Mouse (Mus musculus) heart, embryonic 14.5 days (tissue): ENCODE measurements around the gene Sec24d. TPM values are rescaled to one million over a fixed set of nuclear protein-coding genes. Genes with fewer than 3 reads are reported as not detected.

Experiments
- ATAC-seq: fragments of 200-750 bp; cut with Nextera tagmentation; 2 replicates; pipeline ENCODE4 v1.8.0; 2017; ENCODE audit warnings: low read depth, moderate TSS enrichment; ENCODE audit not compliant: insufficient number of reproducible peaks, insufficient read depth, low FRiP score
- H3K27ac ChIP-seq, 2 experiments: fragments of 200-500 bp in 1 of 2; fragments of 300-500 bp in 1 of 2; sonication (generic) in 1 of 2; replicated peaks in 1 of 2; 2 replicates each; pipeline ENCODE4 v1.5.1; 2012 to 2014; ENCODE audit warnings: low read depth in 2 of 2, low read length in 2 of 2, control low read depth in 1 of 2, mild to moderate bottlenecking in 1 of 2, mixed read lengths in 1 of 2; ENCODE audit not compliant: control insufficient read depth in 1 of 2, insufficient read depth in 1 of 2
- H3K27me3 ChIP-seq: fragments of 300-500 bp; sonication (generic); 2 replicates; pipeline ENCODE4 v1.6.1; 2014; ENCODE audit warnings: mild to moderate bottlenecking, low read length, control low read depth; ENCODE audit not compliant: control insufficient read depth, insufficient read depth
- H3K36me3 ChIP-seq: fragments of 300-500 bp; sonication (generic); 2 replicates; pipeline ENCODE4 v1.6.1; 2014; ENCODE audit warnings: mild to moderate bottlenecking, control low read depth, low read length, mixed read lengths; ENCODE audit not compliant: control insufficient read depth, insufficient read depth
- H3K4me1 ChIP-seq, 2 experiments: fragments of 200-500 bp in 1 of 2; fragments of 300-500 bp in 1 of 2; sonication (generic) in 1 of 2; 2 replicates each; pipeline ENCODE4 v1.6.1; 2012 to 2014; ENCODE audit warnings: low read length in 2 of 2, control low read depth in 1 of 2, mixed read lengths in 1 of 2; ENCODE audit not compliant: control insufficient read depth in 2 of 2, insufficient read depth in 2 of 2
- H3K4me2 ChIP-seq: fragments of 300-500 bp; sonication (generic); 2 replicates; pipeline ENCODE4 v1.6.1; 2014; ENCODE audit warnings: mild to moderate bottlenecking, low read length
- H3K4me3 ChIP-seq, 2 experiments: fragments of 200-500 bp in 1 of 2; fragments of 300-500 bp in 1 of 2; sonication (generic) in 1 of 2; 2 replicates each; pipeline ENCODE4 v1.5.1; 2012 to 2014; ENCODE audit warnings: low read length in 2 of 2, mild to moderate bottlenecking in 2 of 2, control low read depth in 1 of 2, low read depth in 1 of 2, moderate library complexity in 1 of 2; ENCODE audit not compliant: control insufficient read depth in 1 of 2, insufficient read depth in 1 of 2
- H3K9ac ChIP-seq: fragments of 300-500 bp; sonication (generic); 2 replicates; pipeline ENCODE4 v1.6.1; 2014; ENCODE audit warnings: mild to moderate bottlenecking, low read length
- H3K9me3 ChIP-seq: fragments of 300-500 bp; sonication (generic); 2 replicates; pipeline ENCODE4 v1.6.1; 2016; ENCODE audit warnings: low read length, control low read depth; ENCODE audit not compliant: control insufficient read depth
- WGBS: fragments of 180-500 bp; shearing (Covaris S2); extraction: QIAGEN DNeasy Blood & Tissue Kit; methylation state at CpG from one replicate; pipeline ENCODE4 v1.1.7; 2014; 5-methylcytosine and 5-hydroxymethylcytosine counted together
- polyA plus RNA-seq: library from polyadenylated mRNA; unstranded; fragments of >200 nt; fragmentation: Nextera tagmentation; extraction: Ambion mirVana; gene quantifications from 2 replicates; pipeline ENCODE4 v1.2.1, GENCODE M21; 2014

The Sec24d gene
- polyA plus RNA-seq, 1 experiment from 2014 or later, result 72.8 TPM

DNA sequence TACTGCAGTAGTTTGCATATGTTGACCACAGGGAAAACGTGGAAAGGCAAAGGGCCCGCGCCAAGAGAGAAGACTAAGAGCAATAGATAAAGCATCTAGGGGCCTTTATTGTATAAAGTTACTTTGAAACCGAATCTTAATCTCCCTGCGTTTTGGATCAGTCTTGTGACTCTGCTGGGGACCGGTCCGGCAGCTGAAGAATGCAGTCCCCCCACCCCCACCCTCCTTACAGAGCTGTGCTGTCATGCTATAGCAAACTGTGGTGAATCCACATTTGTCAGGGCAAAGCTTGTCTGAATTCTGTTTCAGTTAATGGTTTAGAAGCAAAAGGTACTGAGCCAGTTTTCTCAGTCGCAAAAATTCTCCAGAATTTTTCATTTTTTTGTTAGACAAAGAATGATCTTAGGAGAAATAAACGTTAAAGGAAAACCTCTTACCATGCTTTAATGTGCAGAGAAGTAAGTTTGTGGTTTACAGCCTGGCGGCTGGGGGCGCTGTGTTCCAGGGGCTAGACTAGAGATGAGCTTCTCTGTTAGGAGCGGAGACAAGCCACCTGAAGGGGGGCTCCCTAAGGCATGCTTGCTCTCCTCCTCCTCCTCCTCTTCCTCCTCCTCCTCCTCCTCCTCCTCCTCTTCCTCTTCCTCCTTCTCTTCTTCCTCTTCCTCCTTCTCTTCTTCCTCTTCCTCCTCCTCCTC is 46.8 kb downstream of the Sec24d start:
- Histone ChIP-seq H3K9me3 (no peaks in the 10 kb centered on the region), H3K36me3 (peaks cover 60% of the 10 kb centered on the region), H3K27me3 (no peaks in the 10 kb centered on the region), H3K27ac (no peak overlapping the region), H3K4me3 (no peak overlapping the region), H3K9ac (no peak overlapping the region), H3K4me2 (no peak overlapping the region), H3K4me1 (peaks cover 3 to 9% of the 10 kb centered on the region in 2 experiments)
- 37% methylated on average over 12 of the region's 12 CpGs for WGBS
- no peak for ATAC-seq

DNA sequence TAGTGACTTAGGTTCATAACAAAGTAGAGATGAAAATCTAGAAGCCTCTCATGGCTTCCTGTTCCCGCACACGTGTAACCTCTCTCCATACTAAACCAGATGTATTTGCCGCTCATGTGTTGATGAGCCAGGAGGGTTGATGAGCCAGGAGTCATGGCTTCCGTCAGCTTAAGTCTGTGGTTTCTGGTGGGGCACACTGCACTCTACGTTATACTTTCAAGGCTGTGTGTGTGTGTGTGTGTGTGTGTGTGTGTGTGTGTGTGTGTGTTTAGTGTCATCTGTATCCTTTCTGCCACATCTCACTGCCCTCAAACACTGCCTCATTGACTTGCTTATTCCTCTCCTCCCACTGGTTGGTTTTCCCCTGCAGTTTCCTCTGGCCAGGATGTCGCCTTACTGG is 48.8 kb downstream of the Sec24d start:
- H3K27ac ChIP-seq, result no peak overlapping the region
- H3K4me2 ChIP-seq, result no peak overlapping the region
- no peak overlapping the region for H3K4me3 ChIP-seq
- ATAC-seq, result no peak
- WGBS, result 74% methylated on average over 6 of the region's 6 CpGs
- peaks cover 3 to 9% of the 10 kb centered on the region in 2 experiments for H3K4me1 ChIP-seq
- H3K36me3 ChIP-seq, result peaks cover 45% of the 10 kb centered on the region
- no peaks in the 10 kb centered on the region for H3K27me3 ChIP-seq
- no peaks in the 10 kb centered on the region for H3K9me3 ChIP-seq
- no peak overlapping the region for H3K9ac ChIP-seq

DNA sequence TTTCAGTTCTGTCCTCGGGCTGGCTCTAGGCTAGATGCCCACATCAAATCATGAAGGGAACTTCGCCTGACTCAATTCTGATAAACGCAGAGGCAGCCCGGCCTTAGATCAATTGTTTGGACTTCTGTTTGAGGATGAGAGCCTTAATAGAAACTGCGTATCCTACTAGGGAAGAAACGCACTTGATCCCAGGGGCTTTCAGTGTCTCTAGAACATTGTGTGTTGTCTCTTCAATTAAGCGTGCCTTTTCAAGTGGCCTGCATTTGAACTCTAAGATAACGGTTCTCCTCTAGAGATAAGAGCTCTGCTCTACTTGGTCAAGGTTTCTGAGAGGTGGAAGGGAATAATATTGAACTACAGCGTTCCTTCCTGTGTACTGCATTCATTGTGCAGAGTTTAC is 49.8 kb downstream of the Sec24d start:
- H3K36me3 ChIP-seq, result peaks cover 36% of the 10 kb centered on the region
- no peak overlapping the region for H3K27ac ChIP-seq
- H3K9ac ChIP-seq, result no peak overlapping the region
- ATAC-seq, result no peak
- H3K4me3 ChIP-seq, result no peak overlapping the region
- WGBS, result 19% methylated on average over 9 of the region's 9 CpGs
- no peak overlapping the region for H3K4me2 ChIP-seq
- no peaks in the 10 kb centered on the region for H3K27me3 ChIP-seq
- H3K4me1 ChIP-seq, result peaks cover 3 to 12% of the 10 kb centered on the region in 2 experiments
- no peaks in the 10 kb centered on the region for H3K9me3 ChIP-seq

DNA sequence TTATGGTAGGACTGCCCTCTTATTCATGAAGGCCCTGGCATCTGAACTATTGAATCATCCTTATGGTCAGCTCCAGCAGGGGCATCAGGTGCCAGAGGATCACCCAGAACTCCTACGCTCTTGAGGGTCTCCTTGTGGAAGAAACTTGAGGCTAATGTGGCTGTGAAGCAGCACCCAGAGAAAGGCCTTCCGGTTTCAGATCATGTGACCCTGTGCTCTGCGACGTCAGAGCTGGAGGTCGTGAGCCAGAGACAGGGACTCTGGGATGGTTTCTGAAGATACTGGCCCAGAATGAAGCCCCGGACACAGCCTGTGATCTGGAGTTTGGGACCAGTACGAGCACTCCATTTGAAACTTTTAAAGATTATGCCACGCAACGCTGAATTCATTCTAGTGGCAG is 53.1 kb downstream of the Sec24d start:
- 73% methylated on average over 9 of the region's 9 CpGs for WGBS
- Histone ChIP-seq H3K27me3 (no peaks in the 10 kb centered on the region), H3K27ac (no peak overlapping the region), H3K4me2 (no peak overlapping the region), H3K9me3 (no peaks in the 10 kb centered on the region), H3K4me3 (no peak overlapping the region), H3K4me1 (peaks cover 16 to 34% of the 10 kb centered on the region in 2 experiments), H3K36me3 (peaks cover 33% of the 10 kb centered on the region), H3K9ac (no peak overlapping the region)
- ATAC-seq, result no peak

DNA sequence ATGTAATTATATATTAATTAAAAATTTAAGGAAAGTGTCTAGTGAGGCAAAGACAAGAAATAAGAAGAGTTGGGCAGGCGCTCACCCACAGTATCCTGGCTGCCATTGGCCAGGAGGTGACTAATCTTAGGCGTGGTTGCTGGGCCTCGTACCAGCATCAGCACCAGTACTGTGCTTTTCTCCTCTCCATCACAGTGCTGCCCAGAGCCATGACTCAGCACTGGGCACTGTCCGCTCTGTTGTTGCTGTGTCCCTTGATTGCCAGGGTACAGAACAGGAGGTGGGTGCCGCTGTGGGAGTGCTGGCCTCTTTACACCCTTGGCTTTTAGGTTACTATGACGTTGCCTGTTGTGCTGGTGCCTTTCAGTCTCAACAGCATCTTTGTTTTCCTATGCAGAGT is 54.4 kb downstream of the Sec24d start:
- H3K27ac ChIP-seq, result no peak overlapping the region
- 76% methylated on average over 6 of the region's 6 CpGs for WGBS
- no peak for ATAC-seq

DNA sequence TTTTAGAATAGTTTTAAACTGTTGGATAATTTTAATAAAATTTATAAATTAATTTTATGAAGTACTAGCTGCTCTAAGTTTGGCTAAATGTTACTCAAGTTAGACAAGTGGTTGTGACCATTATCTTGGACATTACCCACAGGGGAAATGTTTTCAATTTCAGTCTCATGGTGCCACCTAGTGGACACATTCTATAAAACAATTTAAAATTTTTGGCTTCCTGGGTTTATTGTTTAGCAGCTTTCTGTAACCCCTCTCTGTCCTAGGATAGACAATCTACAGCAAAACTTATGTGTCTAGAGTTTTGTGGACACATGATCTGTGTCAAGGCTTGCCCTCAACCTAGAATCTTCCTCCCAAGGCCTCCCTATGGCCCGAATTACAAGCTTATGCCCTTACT is 54.9 kb downstream of the Sec24d start:
- 46% methylated on average over 1 of the region's 1 CpGs for WGBS
- H3K36me3 ChIP-seq, result peaks cover 31% of the 10 kb centered on the region
- no peak overlapping the region for H3K4me3 ChIP-seq
- no peaks in the 10 kb centered on the region for H3K9me3 ChIP-seq
- no peaks in the 10 kb centered on the region for H3K27me3 ChIP-seq
- ATAC-seq, result no peak
- no peak overlapping the region for H3K27ac ChIP-seq
- H3K4me2 ChIP-seq, result no peak overlapping the region
- H3K4me1 ChIP-seq, result peaks cover 16 to 38% of the 10 kb centered on the region in 2 experiments
- H3K9ac ChIP-seq, result no peak overlapping the region

More for the DNA sequence above, 54.4 kb downstream of the Sec24d start:
- Histone ChIP-seq H3K4me3 (no peak overlapping the region), H3K9ac (no peak overlapping the region), H3K36me3 (peaks cover 27% of the 10 kb centered on the region; the same call in 1 of the 2 replicates), H3K4me2 (no peak overlapping the region), H3K4me1 (peaks cover 19 to 41% of the 10 kb centered on the region in 2 experiments), H3K27me3 (no peaks in the 10 kb centered on the region), H3K9me3 (no peaks in the 10 kb centered on the region)

DNA sequence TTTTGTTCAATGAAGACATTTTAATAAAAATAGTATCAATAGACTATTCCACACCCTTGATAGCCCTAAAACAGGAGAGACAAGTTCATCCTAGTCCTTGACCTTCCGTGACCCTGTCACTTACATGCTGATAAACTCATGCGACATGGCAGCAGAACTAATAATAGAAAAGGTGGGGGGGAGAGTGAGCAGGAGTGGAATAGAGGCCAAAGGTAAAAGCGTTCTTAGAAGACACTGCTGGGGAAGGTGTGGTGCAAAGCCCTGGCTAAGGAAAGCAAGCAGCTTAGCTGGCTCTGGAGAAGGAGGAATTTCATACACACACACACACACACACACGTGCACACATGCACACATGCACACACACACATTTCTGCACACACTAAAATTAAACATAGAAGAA is 57.1 kb downstream of the Sec24d start:
- 0 out of 2 replicates have a peak, but pooled peaks have one; percentile 16 for ATAC-seq
- H3K9ac ChIP-seq, result peak overlapping the region; percentile 50; the same call in 1 of the 2 replicates
- no peaks in the 10 kb centered on the region for H3K27me3 ChIP-seq
- peaks cover 20 to 39% of the 10 kb centered on the region in 2 experiments for H3K4me1 ChIP-seq
- WGBS, result 18% methylated on average over 4 of the region's 4 CpGs
- no peak overlapping the region for H3K4me3 ChIP-seq
- peak overlapping the region; percentile 57 for H3K4me2 ChIP-seq
- H3K27ac ChIP-seq, result peak overlapping the region; percentile 60 to 65
- peaks cover 36% of the 10 kb centered on the region for H3K36me3 ChIP-seq
- no peaks in the 10 kb centered on the region for H3K9me3 ChIP-seq

DNA sequence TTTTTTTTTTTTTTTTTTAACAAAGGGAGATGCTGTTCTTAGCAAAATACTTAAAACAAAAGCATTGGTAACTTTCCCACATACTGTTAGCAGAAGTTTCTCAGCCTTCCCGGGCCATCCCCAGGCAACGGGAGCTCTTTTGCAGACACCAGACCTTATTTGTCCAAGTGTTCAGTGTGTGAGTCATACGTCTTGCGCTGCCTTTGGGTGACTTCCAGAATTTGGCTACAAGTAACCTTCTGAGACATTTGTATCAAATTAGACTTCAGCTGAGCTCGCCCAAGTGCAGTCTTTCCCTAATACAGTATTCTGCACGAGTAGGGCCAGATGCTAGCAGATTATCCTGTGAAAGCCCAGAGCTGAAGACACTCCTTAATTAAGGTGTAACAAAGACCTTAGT is 62.0 kb downstream of the Sec24d start:
- Histone ChIP-seq H3K4me3 (no peak overlapping the region), H3K9me3 (no peaks in the 10 kb centered on the region), H3K36me3 (peaks cover 40% of the 10 kb centered on the region), H3K4me1 (peaks cover 22 to 44% of the 10 kb centered on the region in 2 experiments), H3K27ac (peak overlapping the region; percentile 33 to 58; a peak in 3 of 4 replicates), H3K9ac (no peak overlapping the region), H3K4me2 (no peak overlapping the region), H3K27me3 (no peaks in the 10 kb centered on the region)
- ATAC-seq, result no peak
- WGBS, result 23% methylated on average over 6 of the region's 6 CpGs
